Mouse (Mus musculus) embryonic facial prominence, embryonic 13.5 days (tissue): Measurements from ENCODE around the gene Dgcr8. TPM values are rescaled to one million over a fixed set of nuclear protein-coding genes. Genes with fewer than 3 reads are reported as not detected.

ENCODE experiments used
- ATAC-seq: fragments of 200-750 bp; cut with Nextera tagmentation; 2 replicates; pipeline ENCODE4 v1.8.0; 2017; ENCODE audit warnings: low read depth; ENCODE audit not compliant: insufficient number of reproducible peaks, insufficient read depth, low FRiP score, low TSS enrichment
- H3K27ac ChIP-seq: fragments of 300-500 bp; sonication (generic); 2 replicates; pipeline ENCODE4 v1.5.1; 2015; ENCODE audit warnings: moderate library complexity, mild to moderate bottlenecking, inconsistent platforms
- H3K27me3 ChIP-seq: fragments of 300-500 bp; sonication (generic); 2 replicates; pipeline ENCODE4 v1.6.1; 2015; ENCODE audit warnings: mild to moderate bottlenecking, inconsistent platforms
- H3K36me3 ChIP-seq: fragments of 300-500 bp; sonication (generic); 2 replicates; pipeline ENCODE4 v1.6.1; 2015; ENCODE audit warnings: mild to moderate bottlenecking, inconsistent platforms
- H3K4me1 ChIP-seq: fragments of 300-500 bp; sonication (generic); 2 replicates; pipeline ENCODE4 v1.6.1; 2015; ENCODE audit warnings: inconsistent platforms
- H3K4me2 ChIP-seq: fragments of 300-500 bp; sonication (generic); 2 replicates; pipeline ENCODE4 v1.6.1; 2015; ENCODE audit warnings: moderate library complexity, mild to moderate bottlenecking, inconsistent platforms
- H3K4me3 ChIP-seq: fragments of 300-500 bp; sonication (generic); 2 replicates; pipeline ENCODE4 v1.5.1; 2015; ENCODE audit warnings: mild to moderate bottlenecking, inconsistent platforms
- H3K9ac ChIP-seq: fragments of 300-500 bp; sonication (generic); 2 replicates; pipeline ENCODE4 v1.6.1; 2015; ENCODE audit warnings: mild to moderate bottlenecking, inconsistent platforms
- H3K9me3 ChIP-seq: fragments of 300-500 bp; sonication (generic); 2 replicates; pipeline ENCODE4 v1.6.1; 2016; ENCODE audit warnings: inconsistent platforms
- WGBS: fragments of 180-500 bp; shearing (Covaris S2); methylation state at CpG from one replicate; pipeline ENCODE4 v1.1.7; 2015; ENCODE audit warnings: mixed read lengths; 5-methylcytosine and 5-hydroxymethylcytosine counted together
- microRNA counts: library from miRNA; unstranded; fragments of <30 nt; microRNA quantifications from one replicate; lab custom pipeline; 2016
- microRNA-seq: library from miRNA; unstranded; fragments of <30 nt; microRNA quantifications from one replicate; pipeline ENCODE4, GENCODE M21; 2016
- polyA plus RNA-seq: library from polyadenylated mRNA; unstranded; fragments of >200 nt; fragmentation: Nextera tagmentation; extraction: Ambion mirVana; gene quantifications from 2 replicates; pipeline ENCODE4 v1.2.1, GENCODE M21; 2015

The Dgcr8 gene
- polyA plus RNA-seq, 1 experiment from 2014 or later = 38.6 TPM

DNA sequence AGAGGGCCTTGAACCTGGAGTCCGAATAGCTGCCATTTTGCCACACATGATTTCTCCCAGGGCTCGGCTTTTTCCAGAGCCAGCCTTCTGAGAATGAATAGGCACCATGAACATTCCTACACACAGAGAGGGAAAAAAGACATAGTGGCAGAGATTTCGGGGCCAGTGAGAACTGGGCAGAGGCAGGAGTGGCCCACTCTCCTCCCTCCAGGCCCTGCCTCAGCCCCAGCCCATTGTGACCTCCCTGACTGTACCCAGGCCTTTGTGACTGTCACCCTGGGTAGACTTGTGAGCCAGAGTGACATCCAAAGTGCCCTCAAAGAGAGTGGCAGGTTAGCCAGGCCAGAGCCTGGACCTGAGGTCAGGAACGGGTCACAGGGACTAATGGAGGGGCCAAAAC is 71.5 kb downstream of the Dgcr8 start, which contains the start of gene Ccdc188:
Gene Ccdc188 (plus strand): TSS at position 301 of the 400 bp plus-strand sequence.
- Histone ChIP-seq H3K27me3 (no peaks in the 10 kb centered on the region), H3K36me3 (peaks cover 18% of the 10 kb centered on the region), H3K9ac (no peak within 1 kb of the TSS), H3K4me1 (peaks cover 10% of the 10 kb centered on the region), H3K4me3 (no peak within 1 kb of the TSS), H3K4me2 (no peak within 1 kb of the TSS), H3K27ac (no peak within 1 kb of the TSS), H3K9me3 (no peaks in the 10 kb centered on the region)
- ATAC-seq = no peak
- WGBS = 82% methylated on average over 4 of the region's 4 CpGs

DNA sequence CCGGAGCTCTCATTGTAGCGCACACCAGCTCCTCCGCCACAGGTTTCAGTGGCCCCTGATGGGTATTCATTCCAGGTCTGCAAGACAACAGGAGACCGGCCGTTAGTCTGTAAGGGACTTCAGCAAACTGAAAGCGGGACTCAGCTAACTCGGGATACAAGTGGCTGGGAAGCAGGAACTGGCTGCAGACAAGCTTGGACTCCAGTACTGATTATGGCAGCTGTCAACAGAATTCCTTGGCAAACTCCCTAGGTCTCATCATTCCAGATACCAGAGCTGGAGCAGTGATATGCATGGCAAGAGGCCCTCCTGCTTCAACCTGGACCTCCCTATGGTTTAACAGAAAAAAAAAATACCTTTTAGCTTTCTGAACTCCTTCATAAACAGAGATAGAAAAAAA is 74.2 kb downstream of the Dgcr8 start:
- no peak overlapping the region for H3K4me3 ChIP-seq
- no peak overlapping the region for H3K4me2 ChIP-seq
- H3K27ac ChIP-seq = no peak overlapping the region
- H3K9me3 ChIP-seq = no peaks in the 10 kb centered on the region
- peaks cover 10% of the 10 kb centered on the region; the same call in 1 of the 2 replicates for H3K27me3 ChIP-seq
- no peak for ATAC-seq
- H3K36me3 ChIP-seq = no peaks in the 10 kb centered on the region
- H3K4me1 ChIP-seq = peaks cover 6% of the 10 kb centered on the region
- H3K9ac ChIP-seq = no peak overlapping the region
- 80% methylated on average over 7 of the region's 7 CpGs for WGBS

DNA sequence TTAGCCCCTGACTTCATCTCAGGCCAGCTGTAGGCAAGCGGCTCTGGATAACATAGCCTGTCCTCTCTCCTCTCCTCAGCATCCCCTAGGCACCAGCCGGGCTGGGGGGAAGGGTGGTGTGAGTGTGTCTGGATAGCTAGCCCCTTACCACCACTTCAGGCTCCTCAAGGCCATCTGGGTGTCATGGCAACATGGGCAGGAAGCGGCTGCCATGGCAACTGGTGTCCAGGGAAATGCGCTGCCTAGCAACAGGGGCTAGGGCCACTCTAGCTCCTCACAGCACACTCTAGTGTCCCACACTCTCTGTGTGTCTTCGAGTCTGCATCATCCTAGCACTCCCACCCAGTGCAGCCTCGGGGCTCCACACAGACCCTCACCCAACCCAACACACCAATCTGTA is 75.4 kb downstream of the Dgcr8 start:
- Histone ChIP-seq H3K9me3 (no peaks in the 10 kb centered on the region), H3K27ac (no peak overlapping the region), H3K4me1 (0 out of 2 replicates have a peak, but pooled peaks cover 5% of the 10 kb centered on the region), H3K4me3 (no peak overlapping the region), H3K4me2 (no peak overlapping the region), H3K9ac (no peak overlapping the region), H3K27me3 (peaks cover 15% of the 10 kb centered on the region; the same call in 1 of the 2 replicates), H3K36me3 (no peaks in the 10 kb centered on the region)
- no peak for ATAC-seq
- 35% methylated on average over 6 of the region's 6 CpGs for WGBS

DNA sequence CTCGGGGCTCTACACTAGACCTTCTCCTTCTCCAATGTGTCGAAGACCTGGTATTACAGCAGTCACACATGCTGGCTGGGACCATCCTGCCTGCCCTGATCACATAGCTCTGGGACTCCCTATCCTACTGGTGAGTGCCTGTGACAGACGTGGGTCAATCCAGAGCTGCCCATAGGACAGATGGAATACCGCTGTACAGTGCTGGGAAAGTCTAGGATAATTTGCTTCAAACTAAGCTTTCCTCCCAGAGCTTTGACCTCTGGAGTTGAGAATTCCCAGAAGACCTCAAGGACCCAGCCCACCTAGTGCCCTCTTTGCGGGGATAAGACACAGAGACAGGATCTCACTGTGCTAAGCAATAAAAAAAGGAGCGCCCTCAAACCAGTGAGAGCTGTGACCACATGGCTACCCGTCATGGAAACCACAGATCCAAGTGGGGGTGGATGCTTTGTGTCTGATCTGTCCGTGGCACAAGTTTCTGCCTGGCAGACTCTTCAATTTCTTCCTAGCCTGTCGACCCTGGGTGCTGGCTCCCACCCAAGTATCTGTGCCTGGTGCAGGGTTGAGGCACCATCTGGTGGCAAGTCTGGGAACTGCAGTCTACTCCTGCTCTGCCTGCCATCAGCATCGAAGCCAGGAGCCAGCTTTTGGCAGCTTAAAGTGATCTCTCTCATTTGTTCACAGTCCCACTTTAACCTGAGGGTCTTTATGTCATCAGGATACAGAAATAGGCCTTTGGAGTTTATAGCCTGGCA is 77.5 kb downstream of the Dgcr8 start:
- Histone ChIP-seq H3K36me3 (no peaks in the 10 kb centered on the region), H3K27ac (no peak overlapping the region), H3K27me3 (peaks cover 21% of the 10 kb centered on the region; the same call in 1 of the 2 replicates), H3K4me3 (no peak overlapping the region), H3K9me3 (no peaks in the 10 kb centered on the region), H3K9ac (no peak overlapping the region), H3K4me2 (no peak overlapping the region), H3K4me1 (0 out of 2 replicates have a peak, but pooled peaks cover 5% of the 10 kb centered on the region)
- WGBS = 44% methylated on average over 10 of the region's 10 CpGs
- ATAC-seq = no peak

DNA sequence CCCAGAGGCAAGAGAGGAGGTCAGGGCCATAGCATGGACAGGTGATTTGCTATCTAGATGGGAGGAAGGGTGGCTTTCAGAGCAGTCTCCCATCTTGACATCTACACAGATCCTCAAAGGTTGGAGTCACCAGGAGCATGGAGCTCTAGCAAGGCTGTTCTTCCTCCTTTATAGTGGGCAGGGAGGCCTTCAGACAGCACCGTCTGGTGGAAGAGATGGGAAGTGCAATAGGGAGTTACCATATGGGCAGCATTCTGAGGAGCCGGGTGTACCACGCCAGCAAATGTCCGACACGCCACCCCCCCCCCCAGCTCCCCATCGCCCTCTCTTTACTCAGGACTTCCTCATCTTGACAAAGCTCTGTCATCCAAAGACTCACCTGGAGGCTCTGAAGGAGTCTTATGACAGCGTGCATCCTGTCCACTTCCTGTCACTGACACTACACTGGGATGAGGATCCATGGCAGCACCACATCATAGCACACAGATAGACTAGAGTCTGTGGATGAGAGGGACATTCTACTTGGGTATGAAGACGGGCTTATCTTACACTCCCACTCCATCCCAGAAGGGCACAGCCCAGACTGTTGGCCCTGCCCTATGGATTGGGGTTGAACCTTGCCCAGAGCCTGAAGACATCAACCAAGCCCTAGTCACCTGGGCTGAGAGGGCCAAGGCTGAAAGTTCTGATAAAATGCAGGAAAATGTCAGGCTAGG is 78.2 kb downstream of the Dgcr8 start:
- H3K9ac ChIP-seq = no peak overlapping the region
- 0 out of 2 replicates have a peak, but pooled peaks cover 5% of the 10 kb centered on the region for H3K4me1 ChIP-seq
- no peak overlapping the region for H3K27ac ChIP-seq
- no peaks in the 10 kb centered on the region for H3K36me3 ChIP-seq
- no peak for ATAC-seq
- 23% methylated on average over 8 of the region's 8 CpGs for whole genome bisulfite sequencing
- H3K27me3 ChIP-seq = peaks cover 24% of the 10 kb centered on the region; the same call in 1 of the 2 replicates
- no peak overlapping the region for H3K4me3 ChIP-seq
- no peak overlapping the region for H3K4me2 ChIP-seq
- no peaks in the 10 kb centered on the region for H3K9me3 ChIP-seq

MicroRNAs encoded within 50 kb of the gene (microRNA counts, 519-probe panel; counts per million panel counts)
- microRNA mmu-miR-1306 (lab: Ali Mortazavi, UCI) = 2,344 counts per million, percentile 58 among the panel's probes with 10 or more counts
- microRNA mmu-miR-185 (lab: Ali Mortazavi, UCI) = 3,178 counts per million, percentile 74 among the panel's probes with 10 or more counts

Small RNAs within 50 kb of the gene (microRNA-seq; reads per million reads assigned to microRNA genes)
- 2.6 reads per million, percentile 9 among the genes with 10 or more reads in this experiment for gene Gm24572
- 247 reads per million, percentile 65 among the genes with 10 or more reads in this experiment for gene Mir1306
- 236 reads per million, percentile 64 among the genes with 10 or more reads in this experiment for gene Mir185

Other genes starting within 250 kb of the Dgcr8 start
- gene Dgcr6, start 236.4 kb downstream of the Dgcr8 start, polyA plus RNA-seq = 118 and 123 TPM in 2 replicates
- 8.2 and 10.5 TPM in 2 replicates for gene Prodh, start 199.0 kb downstream of the Dgcr8 start, polyA plus RNA-seq
- gene Rtn4r, start 161.6 kb downstream of the Dgcr8 start, polyA plus RNA-seq = 5.6 and 6.3 TPM in 2 replicates
- not detected in 2 replicates for gene Ccdc188, start 71.4 kb downstream of the Dgcr8 start, polyA plus RNA-seq
- gene Zdhhc8, start 54.1 kb downstream of the Dgcr8 start, polyA plus RNA-seq = 13.9 and 18.1 TPM in 2 replicates
- 110 and 112 TPM in 2 replicates for gene Trmt2a, start 40.6 kb downstream of the Dgcr8 start, polyA plus RNA-seq
- 608 and 686 TPM in 2 replicates for gene Ranbp1, start 40.5 kb downstream of the Dgcr8 start, polyA plus RNA-seq
- gene Gm49776, start 30.9 kb downstream of the Dgcr8 start, polyA plus RNA-seq = 0.59 and 3.0 TPM in 2 replicates
- gene Tango2, start 58.9 kb upstream of the Dgcr8 start, polyA plus RNA-seq = 27.6 and 30.6 TPM in 2 replicates
- gene Arvcf, start 58.9 kb upstream of the Dgcr8 start, polyA plus RNA-seq = 30.8 and 33.6 TPM in 2 replicates
- gene Txnrd2, start 137.1 kb upstream of the Dgcr8 start, polyA plus RNA-seq = 14.9 and 17.7 TPM in 2 replicates
- gene Comt, start 137.6 kb upstream of the Dgcr8 start, polyA plus RNA-seq = 73.9 and 78.8 TPM in 2 replicates
- 19.7 and 20.3 TPM in 2 replicates for gene Gnb1l, start 209.5 kb upstream of the Dgcr8 start, polyA plus RNA-seq
- 5.4 and 5.5 TPM in 2 replicates for gene Rtl10, start 209.7 kb upstream of the Dgcr8 start, polyA plus RNA-seq